Mouse (Mus musculus) embryonic facial prominence, embryonic 11.5 days (tissue): ENCODE results near the gene Tmtc3. TPM values are rescaled to one million over a fixed set of nuclear protein-coding genes. Genes with fewer than 3 reads are reported as not detected.
A peak's percentile ranks its signal among the peaks of the same experiment; 100 is the strongest.

Experiments used
- ATAC-seq: fragments of 200-750 bp; cut with Nextera tagmentation; replicated peaks from 2 replicates; pipeline ENCODE4 v1.8.0; 2017; ENCODE audit warnings: low read depth; ENCODE audit not compliant: insufficient number of reproducible peaks, low FRiP score, low TSS enrichment
- DNase-seq: peaks from one replicate; pipeline ENCODE4 v3.0.0-alpha.2; 2015; ENCODE audit warnings: low spot score
- H3K27ac ChIP-seq: fragments of 300-500 bp; sonication (generic); replicated peaks from 2 replicates; pipeline ENCODE4 v1.5.1; 2014; ENCODE audit warnings: mild to moderate bottlenecking, low read depth, low read length, control low read depth
- H3K27me3 ChIP-seq: fragments of 300-500 bp; sonication (generic); 2 replicates; pipeline ENCODE4 v1.6.1; 2014; ENCODE audit warnings: mild to moderate bottlenecking, low read length, moderate library complexity, mixed read lengths; ENCODE audit not compliant: control insufficient read depth, insufficient read depth
- H3K36me3 ChIP-seq: fragments of 300-500 bp; sonication (generic); replicated peaks from 2 replicates; pipeline ENCODE4 v1.6.1; 2014; ENCODE audit warnings: low read depth, mild to moderate bottlenecking, low read length, moderate library complexity, mixed read lengths; ENCODE audit not compliant: control insufficient read depth, insufficient read depth
- H3K4me1 ChIP-seq: fragments of 300-500 bp; sonication (generic); 2 replicates; pipeline ENCODE4 v1.6.1; 2014; ENCODE audit warnings: low read length, mixed read lengths; ENCODE audit not compliant: control insufficient read depth, insufficient read depth
- H3K4me2 ChIP-seq: fragments of 300-500 bp; sonication (generic); 2 replicates; pipeline ENCODE4 v1.6.1; 2014; ENCODE audit warnings: low read depth, mild to moderate bottlenecking, control low read depth, low read length, moderate library complexity
- H3K4me3 ChIP-seq: fragments of 300-500 bp; sonication (generic); 2 replicates; pipeline ENCODE4 v1.5.1; 2014; ENCODE audit warnings: low read depth, low read length, control low read depth
- H3K9ac ChIP-seq: fragments of 300-500 bp; sonication (generic); replicated peaks from 2 replicates; pipeline ENCODE4 v1.6.1; 2014; ENCODE audit warnings: mild to moderate bottlenecking, control low read depth, low read length
- H3K9me3 ChIP-seq: fragments of 300-500 bp; sonication (generic); replicated peaks from 2 replicates; pipeline ENCODE4 v1.6.1; 2016; ENCODE audit warnings: mild to moderate bottlenecking, low read length, inconsistent platforms, mixed read lengths; ENCODE audit not compliant: control insufficient read depth
- WGBS: fragments of 180-500 bp; shearing (Covaris S2); extraction: QIAGEN DNeasy Blood & Tissue Kit; methylation state at CpG from one replicate; pipeline ENCODE4 v1.1.7; 2014; 5-methylcytosine and 5-hydroxymethylcytosine counted together
- polyA plus RNA-seq: library from polyadenylated mRNA; unstranded; fragments of >200 nt; fragmentation: Nextera tagmentation; extraction: Ambion mirVana; gene quantifications from 2 replicates; pipeline ENCODE4 v1.2.1, GENCODE M21; 2014

The Tmtc3 gene
- polyA plus RNA-seq: 24.4 and 27.0 TPM in 2 replicates

DNA sequence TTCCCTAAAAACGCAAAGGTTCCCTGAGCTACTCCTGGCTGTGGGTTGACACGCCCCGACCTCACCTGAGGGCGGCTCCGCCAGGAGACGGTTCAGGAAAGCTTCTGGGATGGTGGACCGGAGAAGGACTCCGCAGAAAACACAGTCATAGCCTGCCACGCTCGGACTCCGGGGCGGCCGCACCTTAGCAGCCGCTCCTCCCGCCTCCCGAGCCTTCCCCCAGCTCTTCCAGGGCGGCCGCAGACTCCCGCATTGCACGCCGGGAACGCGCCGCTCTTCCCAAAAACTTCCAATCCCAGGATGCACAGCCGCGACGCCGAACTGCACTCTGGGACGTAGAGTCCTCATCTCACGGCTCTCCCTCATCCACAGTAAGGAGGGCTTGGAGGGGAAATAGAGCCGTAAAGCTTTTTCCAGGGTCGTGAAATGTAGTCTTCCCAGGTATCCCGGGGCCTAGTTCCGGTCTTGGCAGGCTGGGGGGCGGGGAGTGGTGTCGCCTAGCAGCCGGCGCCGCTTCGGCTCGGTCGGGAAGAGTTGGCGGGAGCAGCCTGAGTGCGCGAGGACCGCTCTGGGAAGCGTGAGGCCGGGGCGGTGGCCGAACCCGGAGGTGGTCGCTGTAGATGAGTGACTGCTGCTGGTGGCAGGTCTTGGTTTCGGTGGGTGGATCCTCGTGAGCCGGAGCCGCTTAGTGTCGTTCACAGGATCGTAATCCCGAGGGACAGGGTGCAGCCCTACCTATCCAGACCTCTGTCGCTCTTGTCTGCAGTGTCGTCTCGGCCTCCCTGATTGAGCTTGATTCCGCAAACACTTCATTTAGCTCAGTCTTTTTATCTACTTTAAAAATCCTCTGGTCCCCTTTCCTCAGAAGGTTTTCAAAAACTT is at the start of gene Tmtc3, which contains the start of gene Cep290:
Tmtc3 (minus strand) TSS at position 254 of the 882 bp plus-strand sequence.
Cep290 (plus strand) TSS at position 462 of the 882 bp plus-strand sequence.
- WGBS: under 1% methylated on average over 63 of the region's 63 CpGs
- Histone ChIP-seq H3K4me2 (peak within 1 kb of the TSS; percentile 74), H3K27me3 (no peaks in the 10 kb centered on the region), H3K9ac (peak within 1 kb of the TSS; percentile 81), H3K9me3 (no peaks in the 10 kb centered on the region), H3K36me3 (no peaks in the 10 kb centered on the region), H3K4me1 (no peaks in the 10 kb centered on the region), H3K4me3 (peak within 1 kb of the TSS; percentile 83), H3K27ac (no peak within 1 kb of the TSS; the same call in 1 of the 2 replicates)
- peak; percentile 100 for ATAC-seq
- peak; percentile 98 for DNase-seq

DNA sequence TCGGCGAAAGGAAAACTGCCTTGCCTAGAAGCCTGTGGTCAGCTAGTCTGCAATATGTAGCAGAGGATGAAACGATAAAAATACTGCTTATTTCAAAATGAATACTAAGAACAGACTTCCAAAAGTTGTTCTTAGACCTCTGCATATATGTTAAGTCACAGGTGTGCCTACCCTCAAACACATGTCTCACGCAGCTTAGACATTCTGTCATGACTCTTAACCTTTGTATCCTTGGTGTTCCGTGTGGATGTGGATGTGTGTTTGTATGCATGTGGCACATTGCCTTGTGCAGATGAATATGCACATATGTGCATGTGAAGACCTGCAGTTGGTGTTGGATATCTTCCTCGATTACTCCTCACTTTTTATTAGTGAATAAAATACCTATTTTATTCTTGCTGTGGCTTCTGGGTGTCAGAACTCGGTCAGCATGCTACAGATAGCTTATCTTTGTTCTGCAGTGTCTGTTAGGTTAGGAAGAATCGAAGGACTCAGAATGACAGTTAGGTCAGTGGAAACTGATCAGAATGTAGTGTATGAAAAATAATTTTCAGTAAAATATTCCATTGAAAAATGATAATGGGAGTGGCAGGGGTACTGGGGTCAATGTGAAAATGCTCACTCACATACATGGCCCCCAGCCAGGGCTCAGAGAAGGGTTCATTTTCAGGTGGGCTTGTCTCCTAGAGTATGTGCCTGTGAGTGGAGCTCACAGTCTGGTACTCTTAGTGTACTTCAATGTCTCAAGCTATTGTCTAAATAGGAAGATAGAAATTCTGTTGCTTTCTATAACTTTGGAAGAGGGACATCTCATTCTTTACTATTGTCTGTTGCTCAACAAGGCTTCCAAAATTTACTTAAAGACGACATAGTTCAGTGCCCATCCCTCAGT is 37.6 kb upstream of the Tmtc3 start:
- H3K27ac ChIP-seq: no peak overlapping the region
- H3K4me1 ChIP-seq: no peaks in the 10 kb centered on the region
- DNase-seq (no peak), ATAC-seq (no peak)
- H3K27me3 ChIP-seq: no peaks in the 10 kb centered on the region
- H3K9ac ChIP-seq: no peak overlapping the region
- no peaks in the 10 kb centered on the region; the same call in 1 of the 2 replicates for H3K36me3 ChIP-seq
- WGBS: 91% methylated on average over 9 of the region's 9 CpGs
- no peaks in the 10 kb centered on the region for H3K9me3 ChIP-seq
- H3K4me3 ChIP-seq: no peak overlapping the region
- no peak overlapping the region for H3K4me2 ChIP-seq

- Histone ChIP-seq H3K9ac (no peak overlapping the region), H3K4me2 (no peak overlapping the region), H3K27me3 (no peaks in the 10 kb centered on the region), H3K4me3 (no peak overlapping the region), H3K9me3 (no peaks in the 10 kb centered on the region), H3K36me3 (no peaks in the 10 kb centered on the region; the same call in 1 of the 2 replicates), H3K27ac (no peak overlapping the region), H3K4me1 (no peaks in the 10 kb centered on the region)
- no peak for DNase-seq
- WGBS: 88% methylated on average over 9 of the region's 9 CpGs
- ATAC-seq: no peak
Measured at GRCm38 (mm10) chr10:100522330-100522729, 35.2 kb upstream of the Tmtc3 start.

DNA sequence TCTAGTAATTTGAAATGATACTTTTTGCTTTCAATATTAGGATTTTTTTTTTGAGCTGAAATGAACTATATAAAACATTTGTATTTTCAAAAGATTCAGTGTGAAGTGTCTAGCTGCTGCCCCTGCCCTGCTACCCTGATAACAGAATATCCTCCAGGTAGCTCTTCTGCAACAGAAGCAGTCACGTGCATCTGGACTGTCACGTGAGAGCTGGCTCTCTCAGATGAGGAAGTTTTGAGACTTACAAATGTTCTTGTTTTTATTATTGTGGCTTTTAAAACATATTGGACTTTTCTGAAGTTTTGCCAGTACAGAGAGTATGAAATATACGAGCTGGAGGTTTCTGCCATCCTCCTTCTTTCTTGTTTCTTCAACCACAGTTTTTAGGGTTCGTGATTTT is 34.5 kb upstream of the Tmtc3 start:
- no peak overlapping the region for H3K4me2 ChIP-seq
- no peak overlapping the region for H3K9ac ChIP-seq
- no peaks in the 10 kb centered on the region for H3K4me1 ChIP-seq
- no peaks in the 10 kb centered on the region for H3K9me3 ChIP-seq
- no peak overlapping the region for H3K4me3 ChIP-seq
- H3K27me3 ChIP-seq: no peaks in the 10 kb centered on the region
- H3K36me3 ChIP-seq: no peaks in the 10 kb centered on the region; the same call in 1 of the 2 replicates
- WGBS: 83% methylated on average over 4 of the region's 4 CpGs
- ATAC-seq (no peak), DNase-seq (no peak)
- no peak overlapping the region for H3K27ac ChIP-seq

DNA sequence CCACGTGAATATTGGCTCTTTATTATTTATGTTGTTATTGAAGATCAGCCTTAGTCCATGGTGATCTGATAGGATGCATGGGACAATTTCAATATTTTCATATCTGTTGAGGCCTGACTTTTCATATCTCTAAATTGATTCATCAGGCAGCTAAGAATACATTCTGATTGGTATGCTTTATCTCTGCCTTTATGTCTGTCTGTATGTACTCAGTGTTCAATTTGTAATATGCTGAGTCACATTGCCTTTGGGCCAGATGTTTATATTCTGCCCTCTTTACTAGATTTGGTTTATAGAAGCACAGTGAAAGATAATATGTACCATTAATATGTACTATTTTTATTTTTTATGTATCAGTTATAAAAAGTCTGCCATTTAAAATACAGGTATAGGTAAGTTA is 21.0 kb upstream of the Tmtc3 start:
- no peak for ATAC-seq
- Histone ChIP-seq H3K9me3 (no peaks in the 10 kb centered on the region), H3K4me1 (no peaks in the 10 kb centered on the region), H3K4me3 (no peak overlapping the region), H3K27ac (no peak overlapping the region), H3K4me2 (no peak overlapping the region), H3K36me3 (no peaks in the 10 kb centered on the region), H3K9ac (no peak overlapping the region), H3K27me3 (no peaks in the 10 kb centered on the region)
- no peak for DNase-seq
- 70% methylated on average over 1 of the region's 1 CpGs for WGBS

GRCm38 (mm10) chr10:100498309-100498708 is 11.2 kb upstream of the Tmtc3 start:
- H3K9me3 ChIP-seq: no peaks in the 10 kb centered on the region
- 76% methylated on average over 3 of the region's 3 CpGs for WGBS
- ATAC-seq (no peak), DNase-seq (no peak)
- no peak overlapping the region for H3K9ac ChIP-seq
- no peak overlapping the region for H3K4me3 ChIP-seq
- H3K36me3 ChIP-seq: no peaks in the 10 kb centered on the region
- no peak overlapping the region for H3K27ac ChIP-seq
- H3K4me2 ChIP-seq: no peak overlapping the region
- no peaks in the 10 kb centered on the region for H3K27me3 ChIP-seq
- H3K4me1 ChIP-seq: no peaks in the 10 kb centered on the region

DNA sequence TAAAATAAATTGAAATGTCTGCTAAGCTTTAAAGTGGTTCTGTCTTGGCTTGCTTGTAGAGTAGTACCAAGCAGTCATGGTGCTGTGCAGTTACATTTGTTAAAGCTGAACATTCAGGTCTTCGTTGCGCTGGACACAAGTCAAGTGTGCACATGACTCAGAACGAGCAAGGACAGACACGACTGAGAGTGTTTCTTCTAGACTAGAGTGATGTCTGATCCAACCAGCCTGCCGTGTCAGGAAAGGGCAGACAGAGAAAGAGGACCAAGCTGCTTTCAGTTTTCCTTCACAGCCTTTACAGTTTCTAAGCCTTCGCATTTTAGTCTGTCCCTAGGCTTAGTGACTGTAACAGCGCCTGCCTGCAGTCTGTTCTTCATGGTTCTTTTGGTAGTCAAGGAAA is 4.8 kb upstream of the Tmtc3 start:
- H3K9me3 ChIP-seq: no peaks in the 10 kb centered on the region
- H3K36me3 ChIP-seq: no peaks in the 10 kb centered on the region
- H3K27me3 ChIP-seq: no peaks in the 10 kb centered on the region
- H3K9ac ChIP-seq: no peak overlapping the region
- 92% methylated on average over 7 of the region's 7 CpGs for WGBS
- H3K4me2 ChIP-seq: no peak overlapping the region
- ATAC-seq: no peak
- no peaks in the 10 kb centered on the region for H3K4me1 ChIP-seq
- no peak overlapping the region for H3K27ac ChIP-seq
- no peak for DNase-seq
- H3K4me3 ChIP-seq: no peak overlapping the region
